Mouse (Mus musculus) heart, postnatal 10 days (tissue): ENCODE measurements around the gene Cryab. TPM values are rescaled to one million over a fixed set of nuclear protein-coding genes. Genes with fewer than 3 reads are reported as not detected.

Experiments used
- DNase-seq, 2 experiments: peaks; one replicate each; pipeline ENCODE4 v3.0.0; 2021
- intact Hi-C: fragments of 180-260 bp; cut with DNase I; formaldehyde crosslinking; loops from one replicate; pipeline ENCODE4 v1.15.1; 2025
- total RNA-seq, 2 experiments: library from RNA; stranded (reverse); gene quantifications; 2 replicates each; pipeline ENCODE4 v1.2.3; 2021

The Cryab gene
- total RNA-seq, 2 experiments from 2014 or later: 1,315 to 1,426 TPM

GRCm38 (mm10) chr9:50740867-50741784 lies 10.0 kb upstream of the Cryab start:
- intact Hi-C loops: no loop called here
- no peak for DNase-seq

GRCm38 (mm10) chr9:50742261-50742660 lies 8.9 kb upstream of the Cryab start:
- intact Hi-C loops: no loop called here
- DNase-seq: no peak

DNA sequence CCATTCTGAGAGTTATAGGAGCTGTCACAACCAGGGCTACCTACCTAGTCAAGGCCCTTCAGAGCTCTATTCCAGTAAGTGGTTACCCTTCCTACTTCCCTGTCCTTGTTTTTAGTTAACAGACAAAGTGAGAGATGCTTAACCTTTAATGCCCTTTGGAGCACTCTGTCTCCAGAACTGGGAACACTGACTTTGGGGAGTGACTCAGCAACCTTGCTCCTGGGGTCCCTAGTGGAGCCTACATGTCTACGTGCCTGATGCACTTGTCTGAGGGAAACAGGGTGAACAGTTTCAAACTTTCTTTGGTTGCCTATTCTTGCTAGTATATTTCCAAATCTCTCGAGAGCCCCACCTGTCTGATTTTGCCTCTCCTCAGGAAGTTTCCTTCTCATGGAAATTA lies 8.4 kb upstream of the Cryab start:
- DNase-seq: no peak

GRCm38 (mm10) chr9:50745806-50746205 lies 5.3 kb upstream of the Cryab start:
- DNase-seq: no peak
- intact Hi-C loops: no loop called here

More for the DNA sequence above, 8.4 kb upstream of the Cryab start:
- intact Hi-C loops: no loop called here

DNA sequence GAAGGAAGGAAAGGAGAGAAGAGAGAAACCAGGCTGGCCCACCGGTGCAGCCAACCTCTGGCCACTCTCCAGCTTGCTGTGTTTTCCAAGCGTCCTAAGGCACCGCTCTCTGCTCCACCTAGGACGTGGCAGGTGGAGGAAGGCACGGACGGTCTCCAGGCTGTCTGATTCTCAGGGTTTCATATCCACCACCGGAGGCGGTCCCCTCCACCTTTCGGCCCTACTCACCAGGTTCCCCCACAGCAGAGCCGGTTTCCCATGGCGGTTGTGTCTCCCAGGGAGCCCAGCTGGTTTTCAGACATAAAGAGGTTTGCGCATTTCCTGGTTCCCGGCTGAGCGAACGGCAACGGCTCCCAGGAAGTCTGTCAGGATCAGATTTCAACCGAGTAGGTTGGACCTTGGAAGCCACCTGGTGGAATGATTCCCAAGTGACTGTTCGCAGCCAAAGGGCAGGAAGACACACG lies 4.9 kb upstream of the Cryab start, which contains the start of gene 2310030G06Rik:
Gene 2310030G06Rik (minus strand): TSS at position 323 of the 464 bp plus-strand sequence.
- intact Hi-C loops: no loop called here
- peak in 1 of 2 experiments; percentile 46 for DNase-seq

GRCm38 (mm10) chr9:50750706-50751105 lies 419 bp upstream of the Cryab start:
- peak in 1 of 2 experiments; percentile 48 for DNase-seq
- intact Hi-C loops: no loop called here

GRCm38 (mm10) chr9:50752054-50752602 lies 1.0 kb downstream of the Cryab start, which contains the start of gene Hspb2:
Gene Hspb2 (minus strand): TSS chr9:50752354.
- intact Hi-C loops: no loop called here
- peak; percentile 82 to 84 for DNase-seq

- peak; percentile 95 to 96 for DNase-seq
- intact Hi-C loops: loop anchor here (1.0 kb wide), 1 partner anchor 30 kb away; no protein-coding TSS in a partner anchor
These were observed 1.9 kb downstream of the Cryab start for GRCm38 (mm10) chr9:50752784-50753615.

DNA sequence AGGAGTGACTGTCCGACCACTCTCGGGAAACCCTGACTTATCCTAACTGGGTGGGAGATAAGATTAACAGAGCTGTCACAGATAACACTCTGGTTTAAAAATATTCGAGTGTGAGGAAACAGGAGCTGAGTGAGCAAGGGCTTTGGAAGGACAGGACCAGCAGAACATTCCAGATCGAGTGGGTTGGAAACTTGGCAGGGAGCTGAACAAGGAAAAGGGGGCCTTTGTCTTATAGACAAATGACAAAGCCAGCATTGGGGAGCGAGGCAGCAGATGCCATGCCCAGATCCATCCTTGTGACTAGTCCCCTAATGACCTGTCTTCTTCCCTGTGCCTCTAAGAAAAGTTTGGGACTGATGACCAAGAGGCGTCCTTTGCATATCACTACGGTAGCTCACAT lies 2.8 kb downstream of the Cryab start:
- DNase-seq: peak; percentile 43 to 44
- intact Hi-C loops: loop anchor here (1.0 kb wide), 1 partner anchor 31 kb away; no protein-coding TSS in a partner anchor

DNA sequence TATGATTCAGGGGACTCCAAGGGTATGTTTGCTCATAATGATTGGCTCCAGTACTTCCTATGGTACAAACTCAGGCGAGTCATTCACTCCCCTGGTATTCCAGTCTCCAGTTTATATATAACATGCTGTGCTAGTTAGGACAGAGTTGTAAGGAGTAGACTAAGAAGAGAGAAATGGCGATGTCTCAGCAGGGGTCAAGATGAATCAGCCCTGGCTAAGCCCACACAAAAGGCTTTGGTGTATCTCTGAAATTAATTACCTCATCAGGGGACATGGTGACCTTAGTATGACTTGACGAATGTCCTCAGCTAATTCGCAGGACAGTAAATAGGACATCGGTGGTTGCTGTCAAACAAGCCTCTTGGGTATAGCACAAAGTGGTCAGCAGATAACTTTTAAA lies 5.6 kb downstream of the Cryab start:
- no peak for DNase-seq
- intact Hi-C loops: no loop called here

GRCm38 (mm10) chr9:50761520-50762243 lies 10.6 kb downstream of the Cryab start:
- DNase-seq: no peak
- intact Hi-C loops: no loop called here

- intact Hi-C loops: no loop called here
- peak in 1 of 2 experiments; percentile 48 for DNase-seq
These were observed 12.2 kb downstream of the Cryab start for GRCm38 (mm10) chr9:50763331-50763730.

DNA sequence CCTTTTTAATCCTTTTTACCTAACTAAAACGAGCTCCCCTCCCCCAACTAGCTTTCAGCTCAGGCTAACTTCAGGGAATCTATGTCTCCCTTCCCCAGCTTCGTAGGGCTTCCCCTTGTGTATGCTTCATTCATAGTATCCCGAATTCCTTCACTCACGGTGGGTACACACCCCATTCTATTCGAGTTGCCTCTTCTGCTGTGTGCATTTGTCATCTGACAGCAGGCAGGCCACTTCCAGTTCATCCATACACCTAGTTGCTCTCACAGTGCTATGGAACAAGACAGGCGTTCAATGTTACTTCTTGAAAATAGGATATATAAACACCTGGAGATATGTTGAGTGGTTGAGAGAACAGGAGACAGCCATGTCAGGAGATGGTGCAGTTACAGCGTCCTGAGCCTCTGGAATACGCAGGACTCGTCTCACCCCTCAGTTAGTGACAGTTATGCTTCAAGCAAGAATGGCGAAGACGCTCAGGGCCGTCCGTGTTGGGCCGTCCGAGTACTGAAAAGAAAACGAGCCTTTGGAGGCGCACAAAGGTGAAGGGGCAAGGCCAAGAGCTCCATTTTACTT lies 16.5 kb downstream of the Cryab start:
- DNase-seq: peak in 1 of 2 experiments; percentile 29
- intact Hi-C loops: loop anchor here (5.0 kb wide), 3 partner anchors 70 to 165 kb away; partner anchors contain the start of genes Nkapd1, Pih1d2, Sdhd and Timm8b

GRCm38 (mm10) chr9:50768107-50769002 lies 17.2 kb downstream of the Cryab start, which contains the start of gene Fdxacb1:
Gene Fdxacb1 (plus strand): TSS chr9:50768236.
- intact Hi-C loops: loop anchor here (5.0 kb wide), 3 partner anchors 71 to 166 kb away; partner anchors contain the start of genes Nkapd1, Pih1d2, Sdhd and Timm8b

DNA sequence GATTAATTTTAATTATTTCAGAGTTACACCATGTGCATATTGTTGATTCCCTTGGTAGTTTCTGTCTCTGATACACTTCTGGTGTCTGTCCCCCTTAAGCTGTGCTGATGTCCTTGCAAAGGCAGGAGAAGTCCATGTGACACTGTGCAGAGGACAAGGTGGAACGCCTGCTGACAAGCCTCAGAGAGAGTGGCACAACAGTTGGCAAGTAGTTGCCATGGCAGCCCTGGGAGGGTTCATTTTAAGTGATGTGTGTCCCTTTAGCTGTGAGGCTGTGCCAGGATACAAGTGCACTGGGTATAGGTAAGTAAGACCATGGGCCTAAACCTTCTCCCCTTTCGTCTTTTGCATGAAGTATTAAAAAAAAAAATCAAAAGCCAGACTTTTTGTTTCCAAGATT lies 18.9 kb downstream of the Cryab start:
- intact Hi-C loops: no loop called here
- DNase-seq: peak; percentile 43 to 48

More at GRCm38 (mm10) chr9:50768107-50769002, 17.2 kb downstream of the Cryab start, which contains the start of gene Fdxacb1:
- peak; percentile 99 for DNase-seq

GRCm38 (mm10) chr9:50774026-50774462 lies 22.9 kb downstream of the Cryab start:
- intact Hi-C loops: no loop called here
- DNase-seq: no peak

- DNase-seq: peak; percentile 93
- intact Hi-C loops: no loop called here
These were observed 24.0 kb downstream of the Cryab start, which contains the start of the genes Alg9 and 1110032A03Rik for GRCm38 (mm10) chr9:50774991-50775612. Gene Alg9 (plus strand): TSS chr9:50775019. Gene 1110032A03Rik (minus strand): TSS chr9:50775520.
